Mouse (Mus musculus) liver, postnatal 0 days (tissue): ENCODE measurements around the gene Lrrc31. TPM values are rescaled to one million over a fixed set of nuclear protein-coding genes. Genes with fewer than 3 reads are reported as not detected.
A peak's percentile ranks its signal among the peaks of the same experiment; 100 is the strongest.

Experiments used
- ATAC-seq: fragments of 200-750 bp; cut with Nextera tagmentation; 2 replicates; pipeline ENCODE4 v1.8.0; 2017; ENCODE audit warnings: mild to moderate bottlenecking, moderate library complexity
- DNase-seq: peaks from one replicate; pipeline ENCODE4 v3.0.0-alpha.2; 2016
- H3K27ac ChIP-seq: fragments of 300-500 bp; sonication (generic); 2 replicates; pipeline ENCODE4 v1.5.1; 2014; ENCODE audit warnings: antibody characterized with exemption, moderate library complexity, mild to moderate bottlenecking, low read depth
- H3K27me3 ChIP-seq: fragments of 300-500 bp; sonication (generic); 2 replicates; pipeline ENCODE4 v1.6.1; 2014; ENCODE audit warnings: low read length, control low read depth, mixed read lengths; ENCODE audit not compliant: insufficient read depth
- H3K36me3 ChIP-seq: fragments of 300-500 bp; sonication (generic); replicated peaks from 2 replicates; pipeline ENCODE4 v1.6.1; 2014; ENCODE audit warnings: mild to moderate bottlenecking, control low read depth, low read length, moderate library complexity, mixed read lengths; ENCODE audit not compliant: insufficient read depth
- H3K4me1 ChIP-seq: fragments of 300-500 bp; sonication (generic); 2 replicates; pipeline ENCODE4 v1.6.1; 2014; ENCODE audit warnings: antibody characterized with exemption, mild to moderate bottlenecking, control low read depth; ENCODE audit not compliant: insufficient read depth
- H3K4me2 ChIP-seq: fragments of 300-500 bp; sonication (generic); 2 replicates; pipeline ENCODE4 v1.6.1; 2014; ENCODE audit warnings: low read depth, mild to moderate bottlenecking, low read length, moderate library complexity, mixed read lengths
- H3K4me3 ChIP-seq: fragments of 300-500 bp; sonication (generic); 2 replicates; pipeline ENCODE4 v1.5.1; 2014; ENCODE audit warnings: low read depth, low read length
- H3K9ac ChIP-seq: fragments of 300-500 bp; sonication (generic); replicated peaks from 2 replicates; pipeline ENCODE4 v1.6.1; 2014; ENCODE audit warnings: mild to moderate bottlenecking, moderate library complexity
- H3K9me3 ChIP-seq: fragments of 300-500 bp; sonication (generic); 2 replicates; pipeline ENCODE4 v1.6.1; 2016; ENCODE audit warnings: mild to moderate bottlenecking, control low read depth, low read length, mixed read lengths
- CTCF ChIP-seq: sonication (generic); IDR thresholded peaks from 2 replicates; pipeline ENCODE4 v1.5.1; 2016; ENCODE audit warnings: antibody characterized with exemption, low read depth
- EP300 ChIP-seq: IDR thresholded peaks from 2 replicates; pipeline ENCODE4 v1.6.1; 2016; ENCODE audit warnings: antibody characterized with exemption, low read depth, mild to moderate bottlenecking
- WGBS: fragments of 180-500 bp; shearing (Covaris S2); extraction: QIAGEN DNeasy Blood & Tissue Kit; methylation state at CpG from one replicate; pipeline ENCODE4 v1.1.7; 2014; ENCODE audit not compliant: insufficient replicate concordance; 5-methylcytosine and 5-hydroxymethylcytosine counted together
- polyA plus RNA-seq: library from polyadenylated mRNA; unstranded; fragments of >200 nt; fragmentation: Nextera tagmentation; extraction: Ambion mirVana; gene quantifications from 2 replicates; pipeline ENCODE4 v1.2.1, GENCODE M21; 2015

Lrrc31 gene
- polyA plus RNA-seq, 1 experiment from 2014 or later, result 0.06 TPM

DNA sequence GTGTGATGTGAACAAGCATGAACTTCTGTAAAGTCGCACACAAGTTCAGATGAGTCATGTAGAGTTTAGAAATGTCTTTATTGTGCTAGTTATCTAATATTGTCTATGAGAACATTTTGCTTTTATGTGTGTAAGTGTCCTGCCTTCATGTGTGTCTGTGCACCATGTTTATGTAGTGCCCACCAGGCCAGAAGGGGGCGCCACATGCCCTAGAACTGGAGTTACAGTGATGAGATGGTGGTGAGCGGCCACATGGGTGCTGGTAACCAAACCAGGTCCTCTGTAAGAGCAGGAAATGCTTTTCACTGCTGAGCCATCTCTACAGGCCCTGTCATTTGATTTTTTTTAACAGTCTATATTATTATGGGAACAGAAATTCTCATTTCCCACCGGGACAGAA, 64.0 kb downstream of the Lrrc31 start:
- WGBS, result 81% methylated on average over 4 of the region's 4 CpGs
- H3K9ac ChIP-seq, result no peak overlapping the region
- no peak overlapping the region for H3K27ac ChIP-seq
- H3K9me3 ChIP-seq, result no peaks in the 10 kb centered on the region
- H3K4me2 ChIP-seq, result no peak overlapping the region
- no peak for ATAC-seq
- H3K36me3 ChIP-seq, result no peaks in the 10 kb centered on the region
- no peak overlapping the region for H3K4me3 ChIP-seq
- no peak for DNase-seq
- H3K4me1 ChIP-seq, result no peaks in the 10 kb centered on the region
- TF ChIP-seq EP300, result no peak
- peak; percentile 35 for TF ChIP-seq CTCF
- H3K27me3 ChIP-seq, result no peaks in the 10 kb centered on the region

GRCm38 (mm10) chr3:30633681-30634080, 66.0 kb downstream of the Lrrc31 start:
- H3K4me1 ChIP-seq, result no peaks in the 10 kb centered on the region
- ATAC-seq, result no peak
- H3K36me3 ChIP-seq, result no peaks in the 10 kb centered on the region
- no peaks in the 10 kb centered on the region for H3K9me3 ChIP-seq
- no peak for DNase-seq
- no peak overlapping the region for H3K4me2 ChIP-seq
- TF ChIP-seq EP300, result no peak
- TF ChIP-seq CTCF, result peak; percentile 13; the same call in 1 of the 2 replicates
- no peak overlapping the region for H3K4me3 ChIP-seq
- 56% methylated on average over 3 of the region's 3 CpGs for WGBS
- no peak overlapping the region for H3K9ac ChIP-seq
- H3K27ac ChIP-seq, result no peak overlapping the region
- H3K27me3 ChIP-seq, result no peaks in the 10 kb centered on the region

Other genes with a start within 250 kb of the Lrrc31 start
- 0.85 and 0.89 TPM in 2 replicates for gene Mecom, start 151.8 kb downstream of the Lrrc31 start, polyA plus RNA-seq
- not detected in 2 replicates for gene Actrt3, start 99.9 kb downstream of the Lrrc31 start, polyA plus RNA-seq
- gene Mynn, start 97.8 kb downstream of the Lrrc31 start, polyA plus RNA-seq, result 6.2 and 7.5 TPM in 2 replicates
- not detected in 2 replicates for gene Lrriq4, start 55.3 kb downstream of the Lrrc31 start, polyA plus RNA-seq
- gene Lrrc34, start 52.0 kb downstream of the Lrrc31 start, polyA plus RNA-seq, result 0.06 and 0.14 TPM in 2 replicates
- 0.04 TPM in 2 replicates for gene Samd7, start 46.5 kb upstream of the Lrrc31 start, polyA plus RNA-seq
- gene Sec62, start 93.0 kb upstream of the Lrrc31 start, polyA plus RNA-seq, result 90.8 and 102 TPM in 2 replicates
- gene Gpr160, start 156.1 kb upstream of the Lrrc31 start, polyA plus RNA-seq, result 5.4 and 5.9 TPM in 2 replicates